Mouse (Mus musculus): Measurements from ENCODE around the gene Ipo13.

Gene Ipo13

DNA sequence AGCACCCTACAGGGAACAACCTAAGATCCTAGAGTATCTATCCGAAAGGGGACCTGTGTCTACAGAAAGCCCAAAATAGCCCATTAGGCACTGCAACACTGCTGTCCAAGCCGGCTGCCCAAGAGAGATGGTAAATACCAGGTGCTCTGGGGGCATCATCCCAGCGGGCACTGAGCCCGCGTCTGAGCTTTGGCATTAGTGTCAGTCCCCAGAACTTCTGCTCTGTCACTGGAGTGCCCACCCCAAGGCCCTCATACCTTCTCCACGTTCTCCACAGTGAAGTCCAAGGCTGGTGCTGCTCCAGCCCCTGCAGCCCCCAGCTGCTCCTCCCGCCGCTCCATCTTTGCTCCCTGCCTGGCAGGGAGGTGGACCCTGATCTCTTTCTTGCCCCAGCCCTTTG, 768 bp downstream of the Ipo13 start:
- no peak for DNase-seq (ENCODE audit: low spot score in 2 of 2)

DNA sequence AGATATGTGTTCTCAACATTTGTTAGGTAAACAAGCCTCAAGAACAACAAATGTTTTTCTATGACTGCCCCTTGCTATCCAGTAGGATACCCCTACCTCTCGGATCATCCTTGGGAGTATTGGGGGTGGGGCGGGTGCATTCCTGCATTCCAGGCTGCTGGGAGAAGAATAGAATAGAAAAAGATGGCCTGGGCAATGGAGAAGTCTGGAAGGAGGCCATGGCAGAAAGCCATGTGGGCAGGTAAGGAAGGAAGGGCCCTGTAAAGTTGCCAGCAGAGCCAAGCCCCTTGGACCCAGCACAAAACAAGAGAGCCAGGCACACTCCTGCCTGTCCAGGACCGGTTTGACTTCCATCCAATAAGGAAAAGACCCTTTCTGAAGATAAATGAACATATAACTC, 1.4 kb downstream of the Ipo13 start:
- no peak for DNase-seq (ENCODE audit: low spot score in 2 of 2)

DNA sequence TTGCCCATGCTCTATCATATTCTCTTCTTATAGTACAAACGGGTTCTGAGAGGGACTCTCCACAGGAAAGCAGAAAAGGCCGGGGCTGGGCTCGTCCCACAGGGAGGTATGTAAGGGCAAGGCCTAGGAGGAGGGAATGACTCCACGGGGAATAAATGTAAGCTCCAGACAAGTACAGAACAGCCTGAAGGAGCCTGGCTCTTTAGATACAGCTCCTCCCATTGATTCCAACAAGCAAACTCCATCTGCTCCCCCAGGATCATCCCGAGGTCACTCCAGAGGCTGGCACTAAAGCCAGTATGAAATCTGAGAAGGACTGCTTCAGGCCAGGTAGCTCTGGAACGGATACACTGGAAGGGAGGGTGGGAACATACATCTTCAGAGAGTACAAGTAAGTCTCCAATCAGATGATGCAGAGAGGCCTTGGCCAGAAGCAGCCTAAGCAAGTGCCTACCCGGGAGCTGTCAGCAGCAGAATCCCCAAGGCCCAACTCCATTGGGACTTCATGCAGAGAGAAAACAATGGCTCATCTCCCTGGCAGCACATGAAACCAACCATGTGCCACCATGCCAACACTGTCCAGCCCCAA, 2.0 kb downstream of the Ipo13 start:
- DNase-seq (ENCODE audit: low spot score in 2 of 2) = no peak

DNA sequence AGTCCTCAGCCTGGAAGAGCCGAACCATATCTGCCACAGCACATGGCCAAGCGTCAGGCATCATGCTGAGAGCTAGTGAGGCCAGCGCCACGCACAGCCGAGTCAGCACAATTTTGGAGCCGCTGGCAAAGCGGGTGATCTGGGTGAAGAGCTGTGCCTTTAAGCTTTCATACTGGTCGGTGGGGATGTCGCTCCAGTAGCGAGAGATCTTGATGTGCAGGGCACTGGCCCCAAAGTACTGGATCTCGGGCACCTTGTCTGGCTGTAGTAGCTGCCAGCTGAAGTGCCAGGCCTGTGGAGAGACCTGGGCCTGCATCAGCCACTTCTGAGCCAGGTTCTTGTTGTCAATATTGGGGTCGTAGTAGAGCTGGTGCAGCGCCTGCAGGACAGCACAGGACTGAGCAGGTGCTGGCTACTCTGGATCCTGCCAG, 2.7 kb downstream of the Ipo13 start:
- no peak for DNase-seq (ENCODE audit: low spot score in 2 of 2)

DNA sequence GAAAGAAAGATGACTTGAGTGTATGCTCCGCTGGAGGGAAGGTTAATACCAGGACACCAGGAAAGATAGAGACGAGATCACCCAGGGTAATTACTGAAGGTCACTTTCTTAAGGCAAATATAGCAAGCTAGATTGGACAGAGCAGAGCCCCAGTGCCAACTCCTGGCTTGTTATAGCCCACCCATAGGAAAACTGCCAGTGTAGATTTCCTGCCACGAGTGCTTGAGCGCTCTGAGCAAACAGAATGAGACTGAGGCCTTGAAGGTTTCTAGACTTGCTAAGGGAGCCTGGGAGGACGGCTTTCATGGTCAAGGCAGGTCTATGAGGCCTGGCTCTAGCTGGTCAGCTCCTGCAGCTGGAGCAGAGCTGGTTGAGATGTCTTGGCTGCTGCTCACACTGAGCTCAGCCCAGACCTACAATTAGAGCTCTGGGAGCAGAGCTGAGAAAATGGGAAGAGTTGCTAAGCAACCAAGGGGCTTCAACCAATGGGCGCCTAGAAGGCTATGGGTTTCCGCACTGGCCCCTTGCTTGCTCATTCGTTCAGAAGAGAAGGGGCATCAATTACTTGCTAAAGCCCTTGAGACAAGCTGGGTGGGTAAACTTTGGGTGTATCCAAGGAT, 5.9 kb downstream of the Ipo13 start:
- DNase-seq (ENCODE audit: low spot score in 2 of 2) = no peak

DNA sequence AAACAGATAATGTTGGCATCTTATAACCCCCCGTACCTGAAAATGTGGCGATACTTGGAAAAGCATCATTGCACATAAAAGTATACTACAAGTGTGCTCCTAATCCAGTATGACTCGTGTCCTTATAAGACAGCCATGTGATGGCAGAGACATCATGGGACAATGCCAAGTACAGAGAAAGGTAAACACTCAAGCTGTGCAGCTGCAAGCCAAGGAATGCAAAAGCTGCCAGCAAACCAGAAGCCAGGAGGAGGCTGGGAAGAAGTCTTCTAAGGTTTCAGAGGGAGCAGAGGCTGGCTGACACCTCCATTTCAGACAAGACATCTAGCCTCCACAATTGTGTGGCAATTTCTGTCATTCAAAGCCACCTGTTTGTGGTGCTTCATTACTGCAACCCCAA, 8.6 kb downstream of the Ipo13 start:
- DNase-seq (ENCODE audit: low spot score in 2 of 2) = no peak

DNA sequence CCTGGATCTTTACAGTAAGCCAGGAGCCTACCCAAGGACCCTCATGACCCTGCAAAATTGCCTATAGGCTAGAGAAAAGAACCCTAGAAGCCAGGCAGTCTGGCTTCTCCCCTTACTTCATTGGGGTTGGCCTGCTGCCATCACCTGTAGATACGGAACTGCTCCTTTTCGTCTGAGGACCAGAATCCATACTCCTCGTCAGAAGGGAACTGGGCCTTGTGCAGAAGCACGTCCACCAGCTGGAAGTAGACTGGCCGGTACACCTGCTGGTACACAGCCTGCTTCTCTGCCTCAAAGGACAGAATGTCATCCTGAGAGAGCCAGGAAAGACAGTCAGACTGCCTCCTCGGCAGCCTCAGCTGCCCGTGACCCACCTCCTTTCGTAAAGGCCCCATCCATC, 10.0 kb downstream of the Ipo13 start:
- no peak for DNase-seq (ENCODE audit: low spot score in 2 of 2)

DNA sequence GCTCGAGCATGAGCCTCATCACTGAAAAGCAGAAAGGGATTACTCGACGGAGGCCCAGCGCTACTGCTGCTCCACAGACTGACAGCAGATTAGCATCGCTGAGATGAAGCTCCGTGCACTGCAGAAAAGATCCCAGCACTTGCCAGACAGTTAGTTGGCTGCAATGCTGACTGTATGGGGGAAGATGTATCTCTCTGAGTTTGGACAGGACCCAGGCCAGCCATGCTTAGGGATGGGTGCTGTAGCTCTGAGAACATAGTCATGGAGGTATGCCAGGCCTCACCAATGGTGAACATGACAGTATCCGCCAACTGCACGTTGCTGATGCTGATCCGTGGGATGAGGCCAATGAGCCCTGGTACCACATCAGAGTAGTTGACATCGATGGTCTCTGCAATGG, 10.7 kb downstream of the Ipo13 start:
- DNase-seq (ENCODE audit: low spot score in 2 of 2) = no peak

DNA sequence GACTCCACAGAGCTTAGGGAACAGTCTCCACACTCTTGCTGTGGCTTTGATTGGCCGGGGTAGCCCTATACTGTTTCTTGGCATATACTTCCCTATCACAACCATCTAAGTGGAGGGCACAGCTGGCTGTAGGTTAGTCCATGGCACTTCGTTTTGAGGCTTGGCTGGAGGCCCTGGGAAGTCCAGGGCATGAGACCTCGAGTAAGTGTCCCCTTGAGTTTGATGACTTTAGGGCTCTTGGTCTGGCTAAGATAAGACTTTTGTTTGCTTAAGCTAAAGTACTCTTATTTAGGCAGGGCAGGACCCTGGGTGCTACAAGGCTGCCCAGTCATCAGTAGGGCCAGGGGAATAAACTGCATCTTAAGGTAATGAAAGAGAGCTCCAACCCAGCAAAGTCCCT, 16.7 kb downstream of the Ipo13 start:
- no peak for DNase-seq (ENCODE audit: low spot score in 2 of 2)

DNA sequence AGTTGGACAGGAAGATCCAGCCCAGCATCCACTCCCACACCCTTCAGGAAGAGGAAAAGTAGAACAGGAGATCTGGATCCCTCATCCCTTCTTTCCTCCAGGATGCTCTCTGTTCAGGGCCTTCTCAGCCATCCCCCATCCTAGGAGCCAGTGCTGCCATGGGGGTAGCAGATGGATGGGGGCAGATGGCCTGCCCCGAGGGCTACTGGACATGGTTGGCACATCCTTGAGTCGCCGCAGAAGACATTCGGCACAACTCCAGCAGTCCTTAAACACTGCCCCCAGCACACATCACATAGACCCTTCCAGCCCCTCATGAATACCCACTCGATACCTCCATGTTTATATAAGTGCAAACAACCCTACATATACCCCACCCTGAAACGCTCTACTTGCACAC, 18.8 kb downstream of the Ipo13 start:
- no peak for DNase-seq (ENCODE audit: low spot score in 2 of 2)

DNA sequence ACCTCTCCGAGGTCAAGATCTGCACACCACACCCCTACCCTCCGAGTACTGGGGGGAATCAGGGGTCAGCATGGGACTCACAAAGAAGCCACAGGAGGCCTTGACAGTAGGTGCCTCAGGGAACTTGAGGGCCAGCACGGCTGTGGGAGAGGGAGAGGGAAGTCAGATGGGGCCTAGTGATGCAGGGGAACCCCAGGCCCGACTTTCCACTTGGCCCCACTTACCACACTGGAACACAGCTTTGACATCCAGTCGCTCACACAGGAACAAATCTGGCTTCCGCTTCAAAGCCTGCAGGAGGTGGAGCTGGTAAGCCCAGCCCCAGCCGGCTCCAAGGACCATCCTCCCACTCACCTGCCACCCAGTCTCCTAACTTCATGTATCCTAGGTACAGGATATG, 19.5 kb downstream of the Ipo13 start:
- no peak for DNase-seq (ENCODE audit: low spot score in 2 of 2)

DNA sequence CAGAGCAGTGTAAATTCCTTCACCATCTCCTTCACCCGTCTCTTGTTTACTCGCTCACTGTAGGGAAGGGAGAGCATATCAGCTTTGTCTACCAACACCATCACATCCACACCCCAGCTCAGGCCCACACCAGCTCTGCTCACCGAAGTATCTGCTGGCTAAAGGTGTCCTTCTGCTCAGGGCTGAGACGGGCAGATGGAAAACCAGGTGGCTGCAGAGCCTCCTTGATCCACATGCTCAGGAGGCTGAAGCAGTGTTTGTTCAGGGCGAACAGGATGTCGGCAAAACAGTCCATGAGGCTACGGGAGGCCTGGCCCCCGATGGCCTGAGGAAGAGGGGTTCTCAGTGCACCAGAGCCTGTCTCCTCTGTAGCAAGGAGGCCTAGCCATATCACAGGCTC, 20.2 kb downstream of the Ipo13 start:
- no peak for DNase-seq (ENCODE audit: low spot score in 2 of 2)

DNA sequence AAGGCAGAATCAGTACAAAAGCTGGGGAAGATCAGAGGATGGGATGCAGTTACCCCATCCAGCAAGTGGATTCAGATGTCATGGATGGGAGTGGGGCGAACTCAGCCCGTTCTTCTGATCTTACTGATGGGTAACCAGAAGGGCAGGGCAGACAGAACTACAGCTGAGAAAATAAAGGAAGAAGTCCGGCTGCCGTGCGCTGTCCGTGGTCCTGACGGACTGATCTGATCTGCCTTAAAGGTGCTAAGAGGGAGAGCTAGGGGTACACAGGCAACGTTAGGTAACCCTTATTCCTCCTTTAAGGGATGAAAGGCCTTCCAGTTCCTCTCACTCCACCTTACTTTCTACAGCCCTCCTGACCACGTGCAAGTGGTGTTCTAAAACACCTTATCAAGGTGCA, 21.4 kb downstream of the Ipo13 start:
- peak in 1 of 2 experiments; percentile 61 for DNase-seq (ENCODE audit: low spot score in 2 of 2)

DNA sequence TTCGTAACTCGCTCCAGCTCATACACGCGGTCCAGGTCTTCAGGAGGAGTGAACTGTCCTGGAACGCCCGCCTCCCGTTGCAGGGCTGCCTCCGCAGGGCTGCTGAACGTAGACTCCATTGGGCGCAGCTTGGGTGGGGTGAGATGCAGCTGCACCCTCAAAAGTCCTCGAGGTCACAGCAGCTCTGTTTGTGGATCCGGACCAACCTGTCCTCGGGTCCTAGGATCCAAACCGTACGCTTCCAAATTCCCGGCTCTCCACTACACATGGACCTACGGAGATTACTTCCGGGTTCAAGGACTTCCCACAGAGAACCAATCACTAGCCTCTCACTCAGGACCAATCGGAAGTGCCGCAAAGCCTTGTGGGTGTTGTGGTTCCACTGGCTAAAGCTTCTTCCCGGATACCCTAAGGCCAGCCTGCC, 23.0 kb downstream of the Ipo13 start, which contains the start of gene Dph2:
TSS of gene Dph2 (minus strand) at position 295 of the 424 bp plus-strand sequence.
- peak; percentile 51 to 59 for DNase-seq (ENCODE audit: low spot score in 2 of 2)

DNA sequence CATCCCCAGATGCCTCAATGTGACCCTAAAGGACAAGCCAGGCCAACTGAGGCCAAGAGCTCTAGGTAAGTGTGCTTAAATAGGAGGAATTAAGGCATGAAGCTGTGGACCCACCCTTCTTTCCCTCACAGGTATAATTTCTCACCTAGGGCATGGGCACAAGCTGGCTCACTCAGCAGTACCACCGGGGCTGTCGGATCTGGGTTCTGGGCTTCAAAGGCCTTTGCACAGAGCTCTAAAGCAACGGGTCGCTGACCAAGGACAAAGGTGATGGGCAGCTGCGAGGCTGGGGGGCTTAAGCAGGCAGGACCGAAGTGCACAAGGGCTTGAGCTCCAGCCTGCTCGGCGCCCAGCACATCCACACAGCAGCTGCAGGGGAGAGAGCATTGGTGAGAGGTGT, 24.0 kb downstream of the Ipo13 start:
- DNase-seq (ENCODE audit: low spot score in 2 of 2) = no peak

DNA sequence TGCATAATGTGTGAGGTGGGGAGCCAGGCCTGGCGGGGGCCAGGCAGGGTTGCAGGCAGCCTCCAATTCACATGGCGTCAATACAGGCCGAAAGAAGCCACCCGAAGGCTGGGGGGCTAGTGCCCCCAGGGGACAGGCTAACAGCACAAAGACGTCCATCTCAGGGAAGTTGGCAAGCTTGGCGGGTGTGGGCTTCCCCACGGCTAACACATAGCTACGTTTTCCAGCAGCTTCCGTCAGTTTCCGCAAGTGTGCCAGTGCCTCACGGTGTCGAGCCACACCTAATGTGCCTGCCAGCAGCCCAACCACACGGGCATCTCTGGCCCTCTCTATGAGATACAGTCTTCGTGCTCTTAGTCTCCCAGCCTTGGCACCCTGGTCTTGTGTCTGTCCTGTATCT, 24.8 kb downstream of the Ipo13 start:
- DNase-seq (ENCODE audit: low spot score in 2 of 2) = no peak

DNA sequence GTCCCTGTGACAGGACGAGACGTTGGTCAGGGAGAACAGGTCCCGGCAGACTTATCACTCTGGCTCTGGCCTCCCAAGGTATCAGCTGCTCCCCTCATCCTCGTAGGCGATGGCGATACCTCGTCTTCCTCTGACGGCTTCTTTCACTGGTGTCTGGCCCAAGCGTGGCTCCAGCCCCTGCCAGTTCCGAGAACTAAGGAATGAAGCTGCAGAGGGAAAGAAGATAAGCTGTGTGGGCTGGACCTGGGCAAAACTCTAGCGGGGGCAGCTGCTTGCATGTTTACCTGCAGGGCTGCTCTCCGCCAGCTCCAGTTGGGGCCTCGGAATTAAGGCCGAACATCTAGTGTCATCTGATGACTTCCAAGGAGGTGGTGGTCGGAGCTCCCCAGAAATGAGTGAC, 25.3 kb downstream of the Ipo13 start:
- DNase-seq (ENCODE audit: low spot score in 2 of 2) = no peak

DNA sequence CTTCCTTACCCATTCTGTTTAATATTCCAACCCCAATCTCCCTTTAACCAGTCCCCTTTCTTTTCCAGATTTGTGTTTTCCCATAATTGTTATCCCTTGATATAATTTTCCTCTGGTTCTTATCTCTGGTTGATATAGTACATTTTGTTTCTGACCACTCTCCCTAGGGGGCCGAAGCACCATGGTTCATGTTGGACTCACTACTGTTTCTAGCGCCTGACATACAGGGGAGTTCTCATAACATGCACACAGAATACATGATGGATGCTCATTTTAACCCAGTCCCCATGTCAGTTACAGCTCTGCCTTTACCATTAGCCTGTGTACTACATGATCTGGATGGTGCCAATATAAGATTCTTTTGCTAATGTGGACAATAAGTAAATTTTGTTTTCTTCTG, 26.9 kb downstream of the Ipo13 start:
- DNase-seq (ENCODE audit: low spot score in 2 of 2) = no peak

DNA sequence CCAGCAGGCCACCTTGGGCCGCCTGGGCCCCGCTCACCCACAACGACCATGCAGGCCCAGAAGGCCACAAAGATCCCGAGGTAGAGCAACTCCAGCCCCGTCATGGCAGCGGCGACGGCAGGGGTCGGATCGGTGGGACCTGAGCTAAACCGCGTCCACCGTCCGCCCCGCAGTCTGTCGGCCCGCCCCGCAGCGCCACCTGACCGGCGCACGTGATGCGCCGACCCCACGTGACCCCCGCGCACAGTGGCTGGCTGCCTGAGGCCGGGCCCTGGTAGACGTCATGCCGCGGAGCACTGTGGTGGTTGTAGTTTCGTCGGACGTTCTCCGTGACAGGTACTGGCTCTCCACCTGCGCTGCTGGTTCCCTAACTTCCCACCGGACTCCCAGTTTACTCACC, 27.7 kb downstream of the Ipo13 start, which contains the start of gene Atp6v0b:
TSS of gene Atp6v0b (minus strand) at position 201 of the 400 bp plus-strand sequence.
- peak; percentile 85 to 92 for DNase-seq (ENCODE audit: low spot score in 2 of 2)

DNA sequence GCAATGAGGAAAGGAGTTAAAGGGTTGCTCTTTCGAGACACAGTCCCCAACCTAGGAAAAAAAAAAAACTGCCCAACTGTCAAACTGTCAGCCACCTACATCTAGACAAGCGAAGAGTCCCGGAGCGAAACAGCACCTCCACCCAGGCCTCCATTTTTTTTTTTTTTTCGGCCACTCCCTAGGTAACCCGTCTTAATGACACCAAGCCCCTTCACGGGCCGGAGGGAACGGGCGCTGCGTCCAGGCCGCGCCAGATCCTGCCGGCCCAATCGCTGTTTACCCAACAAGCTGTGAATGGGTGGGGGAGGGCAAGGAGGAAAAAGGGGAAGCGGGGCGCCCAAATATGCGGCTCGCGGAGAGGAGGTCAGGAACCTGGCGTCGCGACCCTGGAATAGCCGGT, 28.2 kb downstream of the Ipo13 start:
- peak in 1 of 2 experiments; percentile 21 for DNase-seq (ENCODE audit: low spot score in 2 of 2)

DNA sequence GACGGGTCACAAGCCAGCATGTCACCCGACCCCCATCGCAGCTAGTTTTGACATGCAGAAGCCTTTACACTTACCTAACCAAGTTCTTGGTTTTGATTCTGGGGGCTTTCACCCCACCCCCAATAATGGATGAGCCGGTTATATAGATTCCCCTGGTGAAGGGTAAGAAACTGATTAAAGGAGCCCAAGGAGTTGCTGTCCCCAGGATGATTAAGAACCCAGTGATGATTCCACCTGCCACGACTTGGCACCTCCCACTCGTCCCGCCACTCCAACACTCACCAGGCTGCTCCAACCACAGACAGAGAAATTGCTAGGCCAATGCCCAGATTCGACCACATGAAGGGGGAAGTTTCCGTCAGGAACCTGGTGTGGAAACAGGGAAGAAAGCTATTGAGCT, 28.8 kb downstream of the Ipo13 start:
- no peak for DNase-seq (ENCODE audit: low spot score in 2 of 2)

DNA sequence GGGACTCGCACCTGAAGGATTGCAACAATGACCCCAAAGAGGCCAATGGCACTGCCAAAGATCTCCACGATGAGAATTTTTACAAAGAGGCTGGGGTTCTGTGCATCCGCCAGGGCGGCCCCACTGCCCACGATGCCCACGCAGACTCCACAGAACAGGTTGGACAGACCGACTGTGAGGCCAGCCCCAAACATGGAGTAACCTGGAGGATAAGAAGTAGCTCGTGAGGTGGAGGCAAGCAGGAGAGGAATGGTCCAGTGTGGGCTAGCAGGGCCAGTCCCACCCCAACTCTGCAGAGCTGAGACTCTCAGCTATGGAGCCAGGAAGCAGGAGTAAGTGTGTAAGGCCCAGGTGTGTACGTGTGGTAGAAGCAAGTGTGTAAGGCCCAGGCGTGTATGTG, 29.7 kb downstream of the Ipo13 start:
- DNase-seq (ENCODE audit: low spot score in 2 of 2) = no peak

DNA sequence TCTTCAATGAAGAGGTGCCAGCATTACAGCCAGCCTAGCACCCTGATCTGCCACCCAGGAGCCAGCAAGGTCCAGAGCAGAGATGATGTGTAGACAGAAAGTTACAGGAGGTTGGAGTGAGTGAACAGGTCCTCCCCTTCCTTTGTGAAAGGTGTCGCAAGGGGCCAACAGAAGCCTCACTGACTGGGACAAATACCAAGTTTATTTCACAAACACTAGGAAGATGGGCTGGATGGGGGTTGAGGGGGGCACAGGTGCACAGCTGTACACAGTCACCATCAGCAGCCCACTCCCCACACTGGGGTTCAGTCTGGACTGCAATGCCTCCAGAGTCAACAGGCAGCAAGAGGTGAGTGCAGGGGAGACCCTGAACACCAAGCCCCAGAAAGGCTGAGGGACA, 30.7 kb downstream of the Ipo13 start:
- no peak for DNase-seq (ENCODE audit: low spot score in 2 of 2)

Data from spleen, postnatal 14 days (tissue).